Mouse (Mus musculus): ENCODE data around the gene Zfp78. TPM values are rescaled to one million over a fixed set of nuclear protein-coding genes. Genes with fewer than 3 reads are reported as not detected.
"Not testable (repeated sequence)": the region's sequence is repeated elsewhere in the genome, so short reads cannot be mapped to it uniquely, and the experiment has no call there.

The Zfp78 gene
- polyA plus RNA-seq, 1 experiment from 2014 or later, result 0.97 TPM

- H3K27me3 ChIP-seq, result no peaks in the 10 kb centered on the region
- peak overlapping the region; percentile 66 for H3K4me3 ChIP-seq (replicated peaks)
- peak overlapping the region; percentile 76 for H3K4me2 ChIP-seq
- WGBS (ENCODE audit: insufficient replicate concordance), result under 1% methylated on average over 37 of the region's 38 CpGs
- no peaks in the 10 kb centered on the region for H3K9me3 ChIP-seq (replicated peaks)
- DNase-seq (peak; percentile 94), ATAC-seq (ENCODE audit: low read depth) (peak; percentile 83)
- H3K27ac ChIP-seq, result peak overlapping the region; percentile 80
- H3K9ac ChIP-seq, result peak overlapping the region; percentile 67
- H3K4me1 ChIP-seq (replicated peaks), result peaks cover 70% of the 10 kb centered on the region
- no peaks in the 10 kb centered on the region for H3K36me3 ChIP-seq
Measured at GRCm38 (mm10) chr7:6362268-6363046, 623 bp upstream of the Zfp78 start.

DNA sequence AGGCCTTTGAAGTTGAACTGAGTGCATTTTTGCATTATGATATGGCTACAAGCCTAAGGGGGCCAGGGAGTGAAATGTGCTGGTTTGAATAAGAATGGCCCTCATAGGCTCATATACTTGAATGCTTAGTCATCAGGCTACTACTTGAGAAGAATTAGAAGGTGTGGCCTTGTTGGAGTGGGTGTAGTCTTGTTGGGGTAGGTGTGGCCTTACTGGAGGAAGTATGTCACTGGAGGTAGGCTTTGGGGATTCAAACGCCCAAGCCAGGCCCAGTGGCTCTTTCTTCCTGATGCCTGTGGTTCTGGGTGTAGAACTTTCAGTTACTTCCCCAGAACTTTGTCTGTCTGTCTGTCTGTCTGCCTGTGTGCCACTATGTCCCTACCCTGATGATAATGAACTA, 1.7 kb downstream of the Zfp78 start:
- Histone ChIP-seq H3K4me1 (replicated peaks) (peaks cover 89% of the 10 kb centered on the region), H3K9ac (no peak overlapping the region), H3K36me3 (no peaks in the 10 kb centered on the region), H3K27me3 (no peaks in the 10 kb centered on the region), H3K4me3 (replicated peaks) (no peak overlapping the region), H3K4me2 (peak overlapping the region; percentile 76), H3K9me3 (replicated peaks) (no peaks in the 10 kb centered on the region), H3K27ac (no peak overlapping the region)
- WGBS (ENCODE audit: insufficient replicate concordance), result 68% methylated on average over 1 of the region's 1 CpGs
- ATAC-seq (ENCODE audit: low read depth), result no peak
- DNase-seq, result no peak

GRCm38 (mm10) chr7:6367185-6367584, 4.1 kb downstream of the Zfp78 start:
- Histone ChIP-seq H3K4me3 (replicated peaks) (no peak overlapping the region), H3K4me2 (peak overlapping the region; percentile 41), H3K27ac (peak overlapping the region; percentile 83), H3K27me3 (no peaks in the 10 kb centered on the region), H3K9me3 (replicated peaks) (no peaks in the 10 kb centered on the region), H3K9ac (no peak overlapping the region), H3K4me1 (replicated peaks) (peaks cover 70% of the 10 kb centered on the region), H3K36me3 (no peaks in the 10 kb centered on the region)
- DNase-seq (peak; percentile 27), ATAC-seq (ENCODE audit: low read depth) (peak; percentile 16)
- 22% methylated on average over 5 of the region's 5 CpGs for WGBS (ENCODE audit: insufficient replicate concordance)

DNA sequence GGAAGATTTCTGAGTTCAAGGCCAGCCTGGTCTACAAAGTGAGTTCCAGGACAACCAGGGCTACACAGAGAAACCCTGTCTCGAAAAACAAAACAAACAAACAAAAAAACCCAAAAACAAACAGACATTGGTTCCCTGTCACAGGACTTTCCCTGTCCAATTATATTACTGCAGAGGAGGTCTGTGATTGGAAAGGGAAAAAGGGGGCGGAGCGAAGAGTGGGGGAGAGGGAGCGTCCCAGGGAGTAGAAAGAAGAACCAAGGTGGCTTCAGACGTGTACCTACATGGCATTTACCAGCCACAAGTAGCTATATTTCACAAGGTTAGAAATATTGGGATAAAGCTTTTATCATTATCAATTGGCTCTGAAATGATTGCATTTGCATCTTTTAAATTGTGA, 5.1 kb downstream of the Zfp78 start:
- H3K27ac ChIP-seq; H3K4me3 ChIP-seq (replicated peaks); H3K36me3 ChIP-seq; H3K9me3 ChIP-seq (replicated peaks); H3K4me2 ChIP-seq; ATAC-seq (ENCODE audit: low read depth); H3K9ac ChIP-seq; H3K27me3 ChIP-seq; DNase-seq: not testable (repeated sequence)
- peaks cover 62% of the 10 kb centered on the region for H3K4me1 ChIP-seq (replicated peaks)
- WGBS (ENCODE audit: insufficient replicate concordance), result 72% methylated on average over 5 of the region's 5 CpGs

- peak; percentile 50 for ATAC-seq (ENCODE audit: low read depth)
Measured at GRCm38 (mm10) chr7:6369460-6369859, 6.4 kb downstream of the Zfp78 start.

GRCm38 (mm10) chr7:6372993-6373392, 9.9 kb downstream of the Zfp78 start:
- no peak for ATAC-seq (ENCODE audit: low read depth)
- DNase-seq, result no peak
- 83% methylated on average over 3 of the region's 3 CpGs for WGBS (ENCODE audit: insufficient replicate concordance)
- Histone ChIP-seq H3K4me2 (no peak overlapping the region), H3K36me3 (0 out of 2 replicates have a peak, but pooled peaks cover 4% of the 10 kb centered on the region), H3K9ac (no peak overlapping the region), H3K9me3 (replicated peaks) (no peaks in the 10 kb centered on the region), H3K27me3 (no peaks in the 10 kb centered on the region), H3K27ac (no peak overlapping the region), H3K4me3 (replicated peaks) (no peak overlapping the region), H3K4me1 (replicated peaks) (peaks cover 19% of the 10 kb centered on the region)

More at GRCm38 (mm10) chr7:6369460-6369859, 6.4 kb downstream of the Zfp78 start:
- Histone ChIP-seq H3K9me3 (replicated peaks) (no peaks in the 10 kb centered on the region), H3K36me3 (no peaks in the 10 kb centered on the region), H3K9ac (no peak overlapping the region), H3K4me1 (replicated peaks) (peaks cover 49% of the 10 kb centered on the region), H3K4me2 (no peak overlapping the region), H3K27me3 (no peaks in the 10 kb centered on the region), H3K27ac (no peak overlapping the region), H3K4me3 (replicated peaks) (no peak overlapping the region)
- DNase-seq, result no peak
- WGBS (ENCODE audit: insufficient replicate concordance), result 67% methylated on average over 3 of the region's 3 CpGs

GRCm38 (mm10) chr7:6378441-6378840, 15.4 kb downstream of the Zfp78 start:
- H3K4me1 ChIP-seq (replicated peaks), result peaks cover 17% of the 10 kb centered on the region
- 80% methylated on average over 8 of the region's 8 CpGs for WGBS (ENCODE audit: insufficient replicate concordance)
- no peak for DNase-seq
- H3K27me3 ChIP-seq, result no peaks in the 10 kb centered on the region
- H3K4me2 ChIP-seq, result no peak overlapping the region
- 0 out of 2 replicates have a peak, but pooled peaks cover 6% of the 10 kb centered on the region for H3K36me3 ChIP-seq
- no peak overlapping the region for H3K4me3 ChIP-seq (replicated peaks)
- no peak for ATAC-seq (ENCODE audit: low read depth)
- no peaks in the 10 kb centered on the region for H3K9me3 ChIP-seq (replicated peaks)
- no peak overlapping the region for H3K27ac ChIP-seq
- no peak overlapping the region for H3K9ac ChIP-seq

DNA sequence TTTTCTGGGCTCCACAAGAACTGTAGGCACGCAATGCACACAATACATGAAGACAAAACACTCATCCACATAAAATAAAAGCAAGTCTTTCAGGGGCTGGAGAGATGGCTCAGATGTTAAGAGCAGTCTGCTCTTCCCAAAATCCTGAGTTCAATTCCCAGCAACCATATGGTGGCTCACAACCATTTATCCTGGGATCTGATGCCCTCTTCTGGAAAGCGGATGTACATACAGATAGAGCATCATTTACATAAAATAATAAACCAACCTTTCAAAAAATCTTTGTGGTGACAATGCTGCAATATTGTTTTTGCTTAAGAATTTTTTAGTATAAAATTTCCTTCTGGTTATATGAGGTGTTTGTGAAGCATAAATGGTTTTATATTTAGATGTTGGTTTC, 18.4 kb downstream of the Zfp78 start:
- H3K27ac ChIP-seq, result no peak overlapping the region
- H3K4me1 ChIP-seq (replicated peaks), result peaks cover 25% of the 10 kb centered on the region
- no peak overlapping the region for H3K9ac ChIP-seq
- H3K4me2 ChIP-seq, result no peak overlapping the region
- H3K4me3 ChIP-seq (replicated peaks), result no peak overlapping the region
- 0 out of 2 replicates have a peak, but pooled peaks cover 2% of the 10 kb centered on the region for H3K36me3 ChIP-seq
- WGBS (ENCODE audit: insufficient replicate concordance), result 69% methylated on average over 2 of the region's 2 CpGs
- no peaks in the 10 kb centered on the region for H3K9me3 ChIP-seq (replicated peaks)
- DNase-seq (no peak), ATAC-seq (ENCODE audit: low read depth) (no peak)
- H3K27me3 ChIP-seq, result no peaks in the 10 kb centered on the region

DNA sequence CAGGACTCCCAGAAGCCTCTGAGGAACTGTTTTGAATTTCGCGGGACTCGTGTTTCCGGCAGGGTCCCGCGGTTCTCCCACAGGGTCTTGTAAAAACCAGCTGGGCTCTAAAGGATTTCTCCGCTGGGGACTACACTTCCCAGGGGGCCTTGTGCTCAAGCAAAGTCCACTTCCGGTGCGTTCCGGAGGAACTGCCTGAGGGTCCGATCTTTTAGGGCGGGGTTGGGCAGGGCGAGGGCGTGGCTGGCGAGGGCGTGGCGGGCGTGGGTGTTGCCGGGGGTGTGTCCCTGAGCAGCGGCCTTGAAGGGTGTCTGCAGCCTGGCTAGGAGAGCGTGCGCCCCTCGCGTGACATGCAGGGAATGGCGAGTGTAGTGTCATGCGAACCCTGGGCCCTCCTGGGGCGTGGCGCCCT, 20.0 kb downstream of the Zfp78 start, which contains the start of gene Zfp28:
TSS of gene Zfp28 (plus strand) at position 252 of the 412 bp plus-strand sequence.
- DNase-seq (peak; percentile 89), ATAC-seq (ENCODE audit: low read depth) (peak; percentile 96)
- Histone ChIP-seq H3K27me3 (no peaks in the 10 kb centered on the region), H3K4me1 (replicated peaks) (peaks cover 25% of the 10 kb centered on the region), H3K4me2 (peak within 1 kb of the TSS; percentile 85), H3K36me3 (0 out of 2 replicates have a peak, but pooled peaks cover 2% of the 10 kb centered on the region), H3K4me3 (replicated peaks) (peak within 1 kb of the TSS; percentile 67), H3K9ac (peak within 1 kb of the TSS; percentile 64), H3K9me3 (replicated peaks) (no peaks in the 10 kb centered on the region), H3K27ac (0 out of 2 replicates have a peak within 1 kb of the TSS, but pooled peaks have one; percentile 23)
- under 1% methylated on average over 28 of the region's 28 CpGs for WGBS (ENCODE audit: insufficient replicate concordance)

DNA sequence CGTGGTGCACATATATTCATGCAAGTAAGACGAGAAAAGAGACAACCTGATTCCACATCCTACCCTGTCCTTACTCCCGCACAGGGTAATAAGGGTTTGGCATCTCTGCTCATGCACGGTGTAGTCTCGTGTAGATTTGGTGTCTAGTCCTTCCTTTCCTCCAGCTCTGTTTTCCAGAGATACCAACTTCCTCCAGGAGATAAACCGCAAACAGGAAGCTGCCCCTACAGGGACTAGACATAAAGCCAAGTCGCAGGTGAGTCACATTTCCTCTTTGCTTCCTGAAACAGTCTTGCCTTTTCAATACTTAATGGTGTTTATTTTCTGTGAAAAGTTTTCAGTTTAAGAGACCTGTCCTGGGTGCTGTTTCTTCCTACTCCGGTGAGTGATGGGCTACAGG, 20.9 kb downstream of the Zfp78 start:
- Histone ChIP-seq H3K4me2 (peak overlapping the region; percentile 85), H3K4me1 (replicated peaks) (peaks cover 25% of the 10 kb centered on the region), H3K4me3 (replicated peaks) (peak overlapping the region; percentile 67; the same call in 1 of the 2 replicates), H3K9ac (no peak overlapping the region), H3K27ac (no peak overlapping the region), H3K9me3 (replicated peaks) (no peaks in the 10 kb centered on the region), H3K36me3 (no peaks in the 10 kb centered on the region), H3K27me3 (no peaks in the 10 kb centered on the region)
- WGBS (ENCODE audit: insufficient replicate concordance), result 25% methylated on average over 8 of the region's 8 CpGs
- ATAC-seq (ENCODE audit: low read depth), result no peak
- DNase-seq, result no peak

GRCm38 (mm10) chr7:6386995-6387394, 23.9 kb downstream of the Zfp78 start:
- H3K4me3 ChIP-seq (replicated peaks), result no peak overlapping the region
- H3K4me1 ChIP-seq (replicated peaks), result peaks cover 22% of the 10 kb centered on the region
- no peak overlapping the region for H3K9ac ChIP-seq
- 83% methylated on average over 8 of the region's 8 CpGs for WGBS (ENCODE audit: insufficient replicate concordance)
- H3K9me3 ChIP-seq (replicated peaks), result no peaks in the 10 kb centered on the region
- H3K36me3 ChIP-seq, result peaks cover 4% of the 10 kb centered on the region; the same call in 1 of the 2 replicates
- no peak overlapping the region for H3K4me2 ChIP-seq
- H3K27ac ChIP-seq, result no peak overlapping the region
- no peak for DNase-seq
- ATAC-seq (ENCODE audit: low read depth), result no peak
- no peaks in the 10 kb centered on the region for H3K27me3 ChIP-seq
